Mouse (Mus musculus): ENCODE results near the gene Tmem141. TPM values are rescaled to one million over a fixed set of nuclear protein-coding genes. Genes with fewer than 3 reads are reported as not detected.
A peak's percentile ranks its signal among the peaks of the same experiment; 100 is the strongest.

Tmem141 gene
- total and polyA plus RNA-seq, 2 experiments from 2014 or later = 39.4 to 42.7 TPM

- Histone ChIP-seq H3K27me3 (ENCODE audit: insufficient read depth, low read length) (peaks cover 36% of the 10 kb centered on the region), H3K4me3 (ENCODE audit: low read depth, low read length) (peak within 1 kb of the TSS; percentile 63), H3K36me3 (ENCODE audit: insufficient read depth) (peaks cover 28% of the 10 kb centered on the region), H3K9ac (peak within 1 kb of the TSS; percentile 66), H3K4me1 (ENCODE audit: insufficient read depth) (peaks cover 11% of the 10 kb centered on the region; the same call in 1 of the 2 replicates), H3K9me3 (ENCODE audit: low read length) (no peaks in the 10 kb centered on the region), H3K27ac (ENCODE audit: low read depth, low read length) (peak within 1 kb of the TSS; percentile 90), H3K4me2 (ENCODE audit: low read depth) (peak within 1 kb of the TSS; percentile 94)
- 1% methylated on average over 39 of the region's 45 CpGs for WGBS
- DNase-seq (peak; percentile 99), ATAC-seq (peak; percentile 99)
- TF ChIP-seq CTCF (IDR thresholded peaks at IDR 0.05; ENCODE audit: low read depth) = no peak
Measured at GRCm38 (mm10) chr2:25574579-25575431, 47.0 kb downstream of the Tmem141 start, which contains the start of the genes Mamdc4 and Phpt1. Gene Mamdc4 (minus strand): TSS chr2:25574845. Gene Phpt1 (minus strand): TSS chr2:25575224.

DNA sequence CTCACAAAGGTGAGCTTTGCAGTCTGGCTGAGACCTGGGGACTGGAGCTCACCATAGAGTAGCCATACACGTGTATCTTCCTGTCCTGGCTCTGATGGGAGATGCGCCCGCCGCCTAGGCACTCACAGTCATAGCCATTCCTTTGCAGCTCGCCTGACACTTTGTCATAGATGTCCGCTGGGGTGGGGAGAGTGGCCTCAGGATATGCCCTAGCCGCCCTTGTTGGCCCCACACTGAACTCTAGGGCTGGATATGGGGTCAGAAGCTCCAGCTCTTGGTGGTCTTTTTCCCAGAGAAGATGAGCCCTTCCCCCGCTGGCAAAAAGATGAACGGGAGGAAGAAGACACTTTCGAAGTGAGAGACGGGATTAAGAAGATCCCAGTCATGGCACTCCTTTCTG lies 47.7 kb downstream of the Tmem141 start:
- DNase-seq = no peak
- Histone ChIP-seq H3K9ac (peak overlapping the region; percentile 66), H3K27me3 (ENCODE audit: insufficient read depth, low read length) (peaks cover 30% of the 10 kb centered on the region), H3K4me2 (ENCODE audit: low read depth) (peak overlapping the region; percentile 94), H3K4me3 (ENCODE audit: low read depth, low read length) (peak overlapping the region; percentile 63), H3K27ac (ENCODE audit: low read depth, low read length) (peak overlapping the region; percentile 90), H3K9me3 (ENCODE audit: low read length) (no peaks in the 10 kb centered on the region), H3K4me1 (ENCODE audit: insufficient read depth) (peaks cover 11% of the 10 kb centered on the region; the same call in 1 of the 2 replicates), H3K36me3 (ENCODE audit: insufficient read depth) (peaks cover 32% of the 10 kb centered on the region)
- WGBS = 18% methylated on average over 11 of the region's 11 CpGs
- no peak for TF ChIP-seq CTCF (IDR thresholded peaks at IDR 0.05; ENCODE audit: low read depth)
- no peak for ATAC-seq

DNA sequence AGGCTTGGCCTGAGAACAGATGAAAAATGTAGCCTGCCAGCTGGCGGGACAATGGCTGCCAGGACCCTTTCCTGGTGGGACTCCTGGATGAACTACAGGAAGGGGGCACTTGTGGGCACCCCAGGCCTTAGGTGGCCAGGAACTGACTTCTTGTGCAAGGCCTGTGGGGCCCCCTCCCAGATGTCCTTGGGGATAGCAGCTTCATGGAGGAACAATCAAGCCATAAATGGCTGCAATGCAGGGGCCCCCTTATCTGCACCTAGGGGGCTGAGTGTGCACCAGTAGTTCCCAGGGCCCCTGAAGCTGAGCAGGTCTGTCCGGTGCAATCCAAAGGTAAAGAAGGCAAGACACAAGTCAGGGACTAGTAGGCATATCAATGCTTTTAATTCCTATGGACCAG lies 48.7 kb downstream of the Tmem141 start:
- no peak for ATAC-seq
- no peak overlapping the region for H3K27ac ChIP-seq (ENCODE audit: low read depth, low read length)
- WGBS = 94% methylated on average over 2 of the region's 2 CpGs
- no peak overlapping the region for H3K4me3 ChIP-seq (ENCODE audit: low read depth, low read length)
- H3K9me3 ChIP-seq (ENCODE audit: low read length) = no peaks in the 10 kb centered on the region
- no peak overlapping the region for H3K4me2 ChIP-seq (ENCODE audit: low read depth)
- H3K36me3 ChIP-seq (ENCODE audit: insufficient read depth) = peaks cover 24% of the 10 kb centered on the region
- H3K9ac ChIP-seq = no peak overlapping the region
- TF ChIP-seq CTCF (IDR thresholded peaks at IDR 0.05; ENCODE audit: low read depth) = no peak
- H3K27me3 ChIP-seq (ENCODE audit: insufficient read depth, low read length) = peaks cover 19% of the 10 kb centered on the region
- no peak for DNase-seq
- peaks cover 11% of the 10 kb centered on the region; the same call in 1 of the 2 replicates for H3K4me1 ChIP-seq (ENCODE audit: insufficient read depth)

DNA sequence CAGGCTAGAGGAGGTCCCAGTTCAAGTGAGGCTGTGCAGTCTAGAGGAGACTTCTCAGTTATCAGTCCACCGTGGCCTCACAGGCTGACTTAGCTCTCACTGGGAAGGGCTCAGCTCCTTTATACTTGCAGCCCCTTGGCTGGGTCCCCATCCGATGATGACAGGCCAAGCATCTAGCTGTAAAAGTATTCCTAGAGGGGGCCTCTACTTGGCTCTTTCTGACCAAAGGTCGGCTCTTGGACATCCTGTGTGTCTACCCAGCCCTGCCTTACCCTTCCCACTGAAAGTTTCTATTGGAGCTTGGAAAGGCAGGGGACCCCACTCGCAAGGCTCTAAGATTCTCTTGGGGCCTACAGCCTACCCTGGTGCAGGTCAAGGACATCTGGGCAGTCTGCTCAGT lies 50.6 kb downstream of the Tmem141 start:
- Histone ChIP-seq H3K4me2 (ENCODE audit: low read depth) (no peak overlapping the region), H3K9ac (no peak overlapping the region), H3K9me3 (ENCODE audit: low read length) (no peaks in the 10 kb centered on the region), H3K27ac (ENCODE audit: low read depth, low read length) (no peak overlapping the region), H3K27me3 (ENCODE audit: insufficient read depth, low read length) (peaks cover 4% of the 10 kb centered on the region; the same call in 1 of the 2 replicates), H3K36me3 (ENCODE audit: insufficient read depth) (peaks cover 16% of the 10 kb centered on the region), H3K4me3 (ENCODE audit: low read depth, low read length) (no peak overlapping the region), H3K4me1 (ENCODE audit: insufficient read depth) (peaks cover 11% of the 10 kb centered on the region; the same call in 1 of the 2 replicates)
- TF ChIP-seq CTCF (IDR thresholded peaks at IDR 0.05; ENCODE audit: low read depth) = no peak
- DNase-seq (no peak), ATAC-seq (no peak)
- WGBS = 87% methylated on average over 4 of the region's 4 CpGs

Other genes starting within 250 kb of the Tmem141 start
Only the 30 nearest of the 33 such genes appear.
- 179 and 188 TPM in 2 replicates for gene Npdc1, start 222.7 kb downstream of the Tmem141 start, total RNA-seq (2014; rRNA removed)
- gene Npdc1, start 222.7 kb downstream of the Tmem141 start, polyA plus RNA-seq (2015; fragmentation: Nextera tagmentation; extraction: Ambion mirVana) = 413 and 442 TPM in 2 replicates
- 1.3 TPM in 1 of 2 replicates, not detected in the other for gene Fut7, start 198.7 kb downstream of the Tmem141 start, total RNA-seq (2014; rRNA removed)
- gene Fut7, start 198.7 kb downstream of the Tmem141 start, polyA plus RNA-seq (2015; fragmentation: Nextera tagmentation; extraction: Ambion mirVana) = 0.17 and 0.23 TPM in 2 replicates
- gene Abca2, start 193.3 kb downstream of the Tmem141 start, total RNA-seq (2014; rRNA removed) = 51.5 and 67.4 TPM in 2 replicates
- 8.8 and 10.5 TPM in 2 replicates for gene Abca2, start 193.3 kb downstream of the Tmem141 start, polyA plus RNA-seq (2015; fragmentation: Nextera tagmentation; extraction: Ambion mirVana)
- gene Clic3, start 165.2 kb downstream of the Tmem141 start, total RNA-seq (2014; rRNA removed) = 0.48 TPM in 1 of 2 replicates, not detected in the other
- 2.5 and 3.6 TPM in 2 replicates for gene Clic3, start 165.2 kb downstream of the Tmem141 start, polyA plus RNA-seq (2015; fragmentation: Nextera tagmentation; extraction: Ambion mirVana)
- gene Paxx, start 160.9 kb downstream of the Tmem141 start, total RNA-seq (2014; rRNA removed) = 154 and 164 TPM in 2 replicates
- 151 and 154 TPM in 2 replicates for gene Paxx, start 160.9 kb downstream of the Tmem141 start, polyA plus RNA-seq (2015; fragmentation: Nextera tagmentation; extraction: Ambion mirVana)
- 1,270 and 1,729 TPM in 2 replicates for gene Ptgds, start 152.0 kb downstream of the Tmem141 start, total RNA-seq (2014; rRNA removed)
- gene Ptgds, start 152.0 kb downstream of the Tmem141 start, polyA plus RNA-seq (2015; fragmentation: Nextera tagmentation; extraction: Ambion mirVana) = 1,561 and 1,919 TPM in 2 replicates
- not detected in 2 replicates for gene Lcn12, start 128.1 kb downstream of the Tmem141 start, total RNA-seq (2014; rRNA removed)
- gene Lcn12, start 128.1 kb downstream of the Tmem141 start, polyA plus RNA-seq (2015; fragmentation: Nextera tagmentation; extraction: Ambion mirVana) = not detected in 2 replicates
- 120 and 140 TPM in 2 replicates for gene Fbxw5, start 121.3 kb downstream of the Tmem141 start, total RNA-seq (2014; rRNA removed)
- 93.8 and 116 TPM in 2 replicates for gene Fbxw5, start 121.3 kb downstream of the Tmem141 start, polyA plus RNA-seq (2015; fragmentation: Nextera tagmentation; extraction: Ambion mirVana)
- 0.85 and 2.4 TPM in 2 replicates for gene C8g, start 120.3 kb downstream of the Tmem141 start, total RNA-seq (2014; rRNA removed)
- gene C8g, start 120.3 kb downstream of the Tmem141 start, polyA plus RNA-seq (2015; fragmentation: Nextera tagmentation; extraction: Ambion mirVana) = 4.0 and 4.3 TPM in 2 replicates
- 8.0 and 9.6 TPM in 2 replicates for gene Traf2, start 75.1 kb downstream of the Tmem141 start, total RNA-seq (2014; rRNA removed)
- 7.8 and 9.2 TPM in 2 replicates for gene Traf2, start 75.1 kb downstream of the Tmem141 start, polyA plus RNA-seq (2015; fragmentation: Nextera tagmentation; extraction: Ambion mirVana)
- gene Edf1, start 64.2 kb downstream of the Tmem141 start, total RNA-seq (2014; rRNA removed) = 151 and 174 TPM in 2 replicates
- 368 and 392 TPM in 2 replicates for gene Edf1, start 64.2 kb downstream of the Tmem141 start, polyA plus RNA-seq (2015; fragmentation: Nextera tagmentation; extraction: Ambion mirVana)
- 1.0 and 9.0 TPM in 2 replicates for gene Mamdc4, start 47.2 kb downstream of the Tmem141 start, total RNA-seq (2014; rRNA removed)
- gene Mamdc4, start 47.2 kb downstream of the Tmem141 start, polyA plus RNA-seq (2015; fragmentation: Nextera tagmentation; extraction: Ambion mirVana) = 0.21 and 0.26 TPM in 2 replicates
- gene Phpt1, start 46.8 kb downstream of the Tmem141 start, total RNA-seq (2014; rRNA removed) = 33.7 and 43.2 TPM in 2 replicates
- 171 and 185 TPM in 2 replicates for gene Phpt1, start 46.8 kb downstream of the Tmem141 start, polyA plus RNA-seq (2015; fragmentation: Nextera tagmentation; extraction: Ambion mirVana)
- gene Ajm1, start 40.2 kb downstream of the Tmem141 start, total RNA-seq (2014; rRNA removed) = 13.5 and 16.0 TPM in 2 replicates
- gene Ajm1, start 40.2 kb downstream of the Tmem141 start, polyA plus RNA-seq (2015; fragmentation: Nextera tagmentation; extraction: Ambion mirVana) = 11.3 and 13.7 TPM in 2 replicates
- gene Rabl6, start 13.5 kb downstream of the Tmem141 start, total RNA-seq (2014; rRNA removed) = 68.2 and 79.3 TPM in 2 replicates
- 51.8 and 54.9 TPM in 2 replicates for gene Rabl6, start 13.5 kb downstream of the Tmem141 start, polyA plus RNA-seq (2015; fragmentation: Nextera tagmentation; extraction: Ambion mirVana)
- not detected in 2 replicates for gene Ccdc183, start 4.3 kb downstream of the Tmem141 start, total RNA-seq (2014; rRNA removed)
- gene Ccdc183, start 4.3 kb downstream of the Tmem141 start, polyA plus RNA-seq (2015; fragmentation: Nextera tagmentation; extraction: Ambion mirVana) = 0.36 TPM in 2 replicates
- gene Fcna, start 6.0 kb upstream of the Tmem141 start, total RNA-seq (2014; rRNA removed) = 3.3 and 4.7 TPM in 2 replicates
- 5.2 and 6.7 TPM in 2 replicates for gene Fcna, start 6.0 kb upstream of the Tmem141 start, polyA plus RNA-seq (2015; fragmentation: Nextera tagmentation; extraction: Ambion mirVana)
- not detected in 2 replicates for gene Lcn8, start 31.1 kb upstream of the Tmem141 start, total RNA-seq (2014; rRNA removed)
- not detected in 2 replicates for gene Lcn8, start 31.1 kb upstream of the Tmem141 start, polyA plus RNA-seq (2015; fragmentation: Nextera tagmentation; extraction: Ambion mirVana)
- gene Lcn5, start 35.9 kb upstream of the Tmem141 start, total RNA-seq (2014; rRNA removed) = not detected in 2 replicates
- not detected in 2 replicates for gene Lcn5, start 35.9 kb upstream of the Tmem141 start, polyA plus RNA-seq (2015; fragmentation: Nextera tagmentation; extraction: Ambion mirVana)
- gene Lcn6, start 54.8 kb upstream of the Tmem141 start, total RNA-seq (2014; rRNA removed) = not detected in 2 replicates
- gene Lcn6, start 54.8 kb upstream of the Tmem141 start, polyA plus RNA-seq (2015; fragmentation: Nextera tagmentation; extraction: Ambion mirVana) = not detected in 2 replicates
- not detected in 2 replicates for gene Lcn10, start 60.7 kb upstream of the Tmem141 start, total RNA-seq (2014; rRNA removed)
- not detected in 2 replicates for gene Lcn10, start 60.7 kb upstream of the Tmem141 start, polyA plus RNA-seq (2015; fragmentation: Nextera tagmentation; extraction: Ambion mirVana)
- not detected in 2 replicates for gene Obp2a, start 78.0 kb upstream of the Tmem141 start, total RNA-seq (2014; rRNA removed)
- gene Obp2a, start 78.0 kb upstream of the Tmem141 start, polyA plus RNA-seq (2015; fragmentation: Nextera tagmentation; extraction: Ambion mirVana) = not detected in 2 replicates
- gene Bmyc, start 84.7 kb upstream of the Tmem141 start, total RNA-seq (2014; rRNA removed) = 43.4 and 50.5 TPM in 2 replicates
- 194 and 195 TPM in 2 replicates for gene Bmyc, start 84.7 kb upstream of the Tmem141 start, polyA plus RNA-seq (2015; fragmentation: Nextera tagmentation; extraction: Ambion mirVana)
- not detected in 2 replicates for gene Obp2b, start 115.0 kb upstream of the Tmem141 start, total RNA-seq (2014; rRNA removed)
- gene Obp2b, start 115.0 kb upstream of the Tmem141 start, polyA plus RNA-seq (2015; fragmentation: Nextera tagmentation; extraction: Ambion mirVana) = not detected in 2 replicates
- gene Lcn3, start 143.6 kb upstream of the Tmem141 start, total RNA-seq (2014; rRNA removed) = not detected in 2 replicates
- gene Lcn3, start 143.6 kb upstream of the Tmem141 start, polyA plus RNA-seq (2015; fragmentation: Nextera tagmentation; extraction: Ambion mirVana) = not detected in 2 replicates
- not detected in 2 replicates for gene Lcn11, start 155.0 kb upstream of the Tmem141 start, total RNA-seq (2014; rRNA removed)
- not detected in 2 replicates for gene Lcn11, start 155.0 kb upstream of the Tmem141 start, polyA plus RNA-seq (2015; fragmentation: Nextera tagmentation; extraction: Ambion mirVana)
- not detected in 2 replicates for gene Gm13539, start 160.3 kb upstream of the Tmem141 start, total RNA-seq (2014; rRNA removed)
- not detected in 2 replicates for gene Gm13539, start 160.3 kb upstream of the Tmem141 start, polyA plus RNA-seq (2015; fragmentation: Nextera tagmentation; extraction: Ambion mirVana)
- gene Glt6d1, start 193.8 kb upstream of the Tmem141 start, total RNA-seq (2014; rRNA removed) = not detected in 2 replicates
- not detected in 2 replicates for gene Glt6d1, start 193.8 kb upstream of the Tmem141 start, polyA plus RNA-seq (2015; fragmentation: Nextera tagmentation; extraction: Ambion mirVana)
- not detected in 2 replicates for gene Lcn9, start 201.1 kb upstream of the Tmem141 start, total RNA-seq (2014; rRNA removed)
- not detected in 2 replicates for gene Lcn9, start 201.1 kb upstream of the Tmem141 start, polyA plus RNA-seq (2015; fragmentation: Nextera tagmentation; extraction: Ambion mirVana)
- gene Sohlh1, start 225.2 kb upstream of the Tmem141 start, total RNA-seq (2014; rRNA removed) = not detected in 2 replicates
- gene Sohlh1, start 225.2 kb upstream of the Tmem141 start, polyA plus RNA-seq (2015; fragmentation: Nextera tagmentation; extraction: Ambion mirVana) = not detected in 2 replicates